Mouse (Mus musculus): Measurements from ENCODE around the gene Serpina3k. TPM values are rescaled to one million over a fixed set of nuclear protein-coding genes. Genes with fewer than 3 reads are reported as not detected.
A peak's percentile ranks its signal among the peaks of the same experiment; 100 is the strongest.
"Not testable (repeated sequence)": the region's sequence is repeated elsewhere in the genome, so short reads cannot be mapped to it uniquely, and the experiment has no call there.

The Serpina3k gene
- polyA plus RNA-seq, 1 experiment from 2014 or later = not detected

GRCm38 (mm10) chr12:104351812-104352211 is 13.5 kb downstream of the Serpina3k start:
- not testable (repeated sequence) for H3K36me3 ChIP-seq; H3K27me3 ChIP-seq (ENCODE audit: insufficient read depth, poor library complexity, severe bottlenecking); H3K9me3 ChIP-seq; H3K27ac ChIP-seq; H3K4me3 ChIP-seq; H3K4me1 ChIP-seq (replicated peaks)
- 42% methylated on average over 3 of the region's 3 CpGs for WGBS
- DNase-seq (ENCODE audit: low spot score) = peak; percentile 25

- WGBS = 94% methylated on average over 3 of the region's 3 CpGs
- DNase-seq (ENCODE audit: low spot score) = no peak
Observed at GRCm38 (mm10) chr12:104356006-104356405, 17.7 kb downstream of the Serpina3k start.

GRCm38 (mm10) chr12:104369986-104370385 is 31.7 kb downstream of the Serpina3k start:
- Histone ChIP-seq H3K9me3 (no peaks in the 10 kb centered on the region), H3K4me1 (replicated peaks) (no peaks in the 10 kb centered on the region), H3K27ac (no peak overlapping the region), H3K36me3 (no peaks in the 10 kb centered on the region), H3K27me3 (ENCODE audit: insufficient read depth, poor library complexity, severe bottlenecking) (no peaks in the 10 kb centered on the region), H3K4me3 (no peak overlapping the region)
- no peak for DNase-seq (ENCODE audit: low spot score)
- 88% methylated on average over 3 of the region's 3 CpGs for WGBS

More at GRCm38 (mm10) chr12:104356006-104356405, 17.7 kb downstream of the Serpina3k start:
- no peak overlapping the region for H3K4me3 ChIP-seq
- no peaks in the 10 kb centered on the region for H3K4me1 ChIP-seq (replicated peaks)
- H3K27ac ChIP-seq = no peak overlapping the region
- no peaks in the 10 kb centered on the region for H3K36me3 ChIP-seq
- no peaks in the 10 kb centered on the region for H3K9me3 ChIP-seq
- no peaks in the 10 kb centered on the region for H3K27me3 ChIP-seq (ENCODE audit: insufficient read depth, poor library complexity, severe bottlenecking)

GRCm38 (mm10) chr12:104377179-104377578 is 38.9 kb downstream of the Serpina3k start:
- H3K27me3 ChIP-seq (ENCODE audit: insufficient read depth, poor library complexity, severe bottlenecking); H3K27ac ChIP-seq; H3K9me3 ChIP-seq; H3K4me1 ChIP-seq (replicated peaks); H3K4me3 ChIP-seq; DNase-seq (ENCODE audit: low spot score); H3K36me3 ChIP-seq: not testable (repeated sequence)
- 73% methylated on average over 5 of the region's 5 CpGs for WGBS

GRCm38 (mm10) chr12:104378351-104378750 is 40.1 kb downstream of the Serpina3k start:
- H3K4me3 ChIP-seq; H3K9me3 ChIP-seq; H3K27ac ChIP-seq; DNase-seq (ENCODE audit: low spot score); H3K36me3 ChIP-seq; H3K27me3 ChIP-seq (ENCODE audit: insufficient read depth, poor library complexity, severe bottlenecking); H3K4me1 ChIP-seq (replicated peaks): not testable (repeated sequence)
- 77% methylated on average over 2 of the region's 2 CpGs for WGBS

GRCm38 (mm10) chr12:104378815-104379214 is 40.5 kb downstream of the Serpina3k start:
- not testable (repeated sequence) for H3K4me1 ChIP-seq (replicated peaks); H3K36me3 ChIP-seq; H3K9me3 ChIP-seq; H3K27me3 ChIP-seq (ENCODE audit: insufficient read depth, poor library complexity, severe bottlenecking); H3K27ac ChIP-seq; H3K4me3 ChIP-seq; DNase-seq (ENCODE audit: low spot score)
- WGBS = 45% methylated on average over 5 of the region's 5 CpGs

GRCm38 (mm10) chr12:104379856-104380255 is 41.6 kb downstream of the Serpina3k start:
- Histone ChIP-seq H3K27me3 (ENCODE audit: insufficient read depth, poor library complexity, severe bottlenecking) (no peaks in the 10 kb centered on the region), H3K27ac (no peak overlapping the region), H3K4me1 (replicated peaks) (no peaks in the 10 kb centered on the region), H3K9me3 (peaks cover 4% of the 10 kb centered on the region; the same call in 1 of the 2 replicates), H3K4me3 (no peak overlapping the region), H3K36me3 (no peaks in the 10 kb centered on the region)
- DNase-seq (ENCODE audit: low spot score) = no peak
- 95% methylated on average over 11 of the region's 11 CpGs for WGBS

- not testable (repeated sequence) for H3K9me3 ChIP-seq; DNase-seq (ENCODE audit: low spot score); H3K4me1 ChIP-seq (replicated peaks); H3K27ac ChIP-seq; H3K4me3 ChIP-seq; H3K27me3 ChIP-seq (ENCODE audit: insufficient read depth, poor library complexity, severe bottlenecking); H3K36me3 ChIP-seq
- 86% methylated on average over 8 of the region's 8 CpGs for WGBS
Observed at GRCm38 (mm10) chr12:104381071-104381604, 42.9 kb downstream of the Serpina3k start.

- not testable (repeated sequence) for DNase-seq (ENCODE audit: low spot score); H3K9me3 ChIP-seq; H3K27ac ChIP-seq; H3K27me3 ChIP-seq (ENCODE audit: insufficient read depth, poor library complexity, severe bottlenecking); H3K36me3 ChIP-seq; H3K4me1 ChIP-seq (replicated peaks); H3K4me3 ChIP-seq
Observed at GRCm38 (mm10) chr12:104385987-104386386, 47.7 kb downstream of the Serpina3k start.

GRCm38 (mm10) chr12:104386878-104387277 is 48.6 kb downstream of the Serpina3k start:
- H3K27ac ChIP-seq; H3K36me3 ChIP-seq; H3K4me1 ChIP-seq (replicated peaks); H3K27me3 ChIP-seq (ENCODE audit: insufficient read depth, poor library complexity, severe bottlenecking); H3K9me3 ChIP-seq; DNase-seq (ENCODE audit: low spot score); H3K4me3 ChIP-seq: not testable (repeated sequence)
- WGBS = 80% methylated on average over 2 of the region's 2 CpGs

GRCm38 (mm10) chr12:104388477-104388876 is 50.2 kb downstream of the Serpina3k start:
- Histone ChIP-seq H3K27ac (no peak overlapping the region), H3K27me3 (ENCODE audit: insufficient read depth, poor library complexity, severe bottlenecking) (no peaks in the 10 kb centered on the region), H3K36me3 (no peaks in the 10 kb centered on the region), H3K4me3 (no peak overlapping the region), H3K4me1 (replicated peaks) (no peaks in the 10 kb centered on the region), H3K9me3 (no peaks in the 10 kb centered on the region)
- no peak for DNase-seq (ENCODE audit: low spot score)

- WGBS = 74% methylated on average over 2 of the region's 2 CpGs
- H3K4me3 ChIP-seq; DNase-seq (ENCODE audit: low spot score): not testable (repeated sequence)
Observed at GRCm38 (mm10) chr12:104391057-104391456, 52.8 kb downstream of the Serpina3k start.

More at GRCm38 (mm10) chr12:104391057-104391456, 52.8 kb downstream of the Serpina3k start:
- H3K27me3 ChIP-seq (ENCODE audit: insufficient read depth, poor library complexity, severe bottlenecking); H3K36me3 ChIP-seq; H3K27ac ChIP-seq; H3K4me1 ChIP-seq (replicated peaks); H3K9me3 ChIP-seq: not testable (repeated sequence)
